Mouse (Mus musculus) urinary bladder, postnatal 36 days (tissue): ENCODE data around the gene Fignl1.

Source experiments
- DNase-seq, 2 experiments: peaks; one replicate each; pipeline ENCODE4 v3.0.0; 2022; ENCODE audit warnings: low spot score in 2 of 2, mixed read lengths in 1 of 2

The Fignl1 gene

GRCm38 (mm10) chr11:11766736-11767135 lies 42.0 kb downstream of the Fignl1 start:
- no peak for DNase-seq

GRCm38 (mm10) chr11:11766105-11766504 lies 42.7 kb downstream of the Fignl1 start:
- DNase-seq, result no peak

- no peak for DNase-seq
Observed at GRCm38 (mm10) chr11:11765414-11765813, 43.3 kb downstream of the Fignl1 start.

- no peak for DNase-seq
Observed at GRCm38 (mm10) chr11:11763211-11763666, 45.5 kb downstream of the Fignl1 start.

- no peak for DNase-seq
Observed at GRCm38 (mm10) chr11:11758883-11759282, 49.9 kb downstream of the Fignl1 start.

- no peak for DNase-seq
Observed at GRCm38 (mm10) chr11:11758121-11758520, 50.6 kb downstream of the Fignl1 start.

- no peak for DNase-seq
Observed at GRCm38 (mm10) chr11:11752859-11753258, 55.9 kb downstream of the Fignl1 start.

GRCm38 (mm10) chr11:11751091-11751490 lies 57.7 kb downstream of the Fignl1 start:
- no peak for DNase-seq

GRCm38 (mm10) chr11:11744222-11744621 lies 64.5 kb downstream of the Fignl1 start:
- DNase-seq, result no peak

GRCm38 (mm10) chr11:11742626-11743025 lies 66.1 kb downstream of the Fignl1 start:
- peak in 1 of 2 experiments; percentile 9 for DNase-seq

GRCm38 (mm10) chr11:11741574-11741973 lies 67.2 kb downstream of the Fignl1 start:
- DNase-seq, result no peak

GRCm38 (mm10) chr11:11740603-11741002 lies 68.2 kb downstream of the Fignl1 start:
- DNase-seq, result no peak

- DNase-seq, result no peak
Observed at GRCm38 (mm10) chr11:11739054-11739453, 69.7 kb downstream of the Fignl1 start.

- no peak for DNase-seq
Observed at GRCm38 (mm10) chr11:11737562-11737961, 71.2 kb downstream of the Fignl1 start.
